Mouse (Mus musculus) adrenal gland, adult 2 months (tissue): ENCODE measurements around the gene Hemk1. TPM values are rescaled to one million over a fixed set of nuclear protein-coding genes. Genes with fewer than 3 reads are reported as not detected.

ENCODE experiments used
- DNase-seq: peaks from one replicate; pipeline ENCODE4 v3.0.0; 2021
- polyA plus RNA-seq: library from polyadenylated mRNA; depleted of rRNA; stranded (reverse); fragments of >200 nt; gene quantifications from 2 replicates; pipeline ENCODE4 v1.2.3, GENCODE M21; 2012
- total RNA-seq, 2 experiments: library from RNA; stranded (reverse); gene quantifications; 2 replicates each; pipeline ENCODE4 v1.2.3; 2021

Hemk1 gene
- total and polyA plus RNA-seq, 3 experiments = 17.5 to 25.5 (median 17.7) TPM

DNA sequence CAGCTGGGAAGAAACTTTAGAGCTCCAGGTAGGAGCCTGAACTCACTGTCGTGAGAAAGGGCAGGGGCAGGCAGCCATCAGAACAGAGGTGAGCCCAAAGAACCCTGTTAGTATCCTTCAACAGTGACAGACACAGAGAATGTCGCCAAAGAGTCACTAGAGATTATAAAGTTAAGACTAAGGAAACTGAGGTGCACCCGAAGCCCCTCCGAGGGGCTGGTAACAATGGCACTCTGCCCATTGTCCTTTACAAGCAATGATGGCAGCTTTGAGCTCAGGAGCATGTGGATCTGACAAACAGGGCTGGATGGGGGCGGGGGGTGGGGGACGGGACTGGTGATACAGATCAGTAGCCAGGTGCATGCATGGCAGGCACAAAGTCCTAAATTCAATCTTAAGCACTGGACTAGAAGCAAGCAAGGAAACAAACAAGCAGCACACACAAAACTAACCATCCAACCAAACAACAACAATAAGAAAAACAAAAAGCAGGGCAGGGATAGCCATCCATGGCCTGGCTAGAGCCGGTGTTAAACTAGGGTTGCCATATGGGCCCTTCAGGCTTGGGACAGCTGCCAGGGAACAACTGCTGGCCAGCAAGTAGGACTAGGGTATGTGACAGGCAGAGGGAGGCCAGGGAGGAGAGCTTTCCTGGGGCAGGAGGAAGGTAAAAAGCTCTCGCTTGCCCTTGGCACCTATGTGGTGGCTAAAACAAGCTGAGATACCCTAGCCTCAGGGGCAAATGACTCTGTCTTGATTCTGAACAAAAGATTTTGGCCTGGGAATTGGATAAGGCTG is 5.2 kb upstream of the Hemk1 start:
- DNase-seq = no peak

DNA sequence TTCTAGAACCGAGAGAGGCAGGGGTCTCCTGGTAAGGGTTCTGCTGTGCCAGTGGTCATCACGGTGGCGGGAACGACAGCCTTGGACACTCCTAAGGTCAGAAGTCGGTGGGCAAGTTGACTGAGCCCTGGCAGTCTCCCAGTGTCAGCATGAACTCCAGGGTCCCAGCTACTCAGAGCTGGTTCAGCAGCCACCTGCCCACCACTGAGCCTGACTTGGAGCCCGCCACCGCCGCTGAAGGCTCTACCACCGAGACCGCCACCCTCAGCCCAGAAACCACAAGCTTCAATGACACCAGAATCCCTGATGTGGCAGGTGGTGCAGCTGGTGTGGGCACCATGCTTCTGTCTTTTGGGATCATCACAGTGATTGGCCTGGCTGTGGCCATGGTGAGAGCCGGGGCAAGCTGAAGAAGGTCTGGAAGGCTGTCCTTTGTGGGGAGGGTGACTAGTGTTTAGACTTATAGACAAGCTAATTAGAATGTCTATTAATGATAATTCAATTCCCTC is 4.1 kb upstream of the Hemk1 start:
- DNase-seq = no peak

DNA sequence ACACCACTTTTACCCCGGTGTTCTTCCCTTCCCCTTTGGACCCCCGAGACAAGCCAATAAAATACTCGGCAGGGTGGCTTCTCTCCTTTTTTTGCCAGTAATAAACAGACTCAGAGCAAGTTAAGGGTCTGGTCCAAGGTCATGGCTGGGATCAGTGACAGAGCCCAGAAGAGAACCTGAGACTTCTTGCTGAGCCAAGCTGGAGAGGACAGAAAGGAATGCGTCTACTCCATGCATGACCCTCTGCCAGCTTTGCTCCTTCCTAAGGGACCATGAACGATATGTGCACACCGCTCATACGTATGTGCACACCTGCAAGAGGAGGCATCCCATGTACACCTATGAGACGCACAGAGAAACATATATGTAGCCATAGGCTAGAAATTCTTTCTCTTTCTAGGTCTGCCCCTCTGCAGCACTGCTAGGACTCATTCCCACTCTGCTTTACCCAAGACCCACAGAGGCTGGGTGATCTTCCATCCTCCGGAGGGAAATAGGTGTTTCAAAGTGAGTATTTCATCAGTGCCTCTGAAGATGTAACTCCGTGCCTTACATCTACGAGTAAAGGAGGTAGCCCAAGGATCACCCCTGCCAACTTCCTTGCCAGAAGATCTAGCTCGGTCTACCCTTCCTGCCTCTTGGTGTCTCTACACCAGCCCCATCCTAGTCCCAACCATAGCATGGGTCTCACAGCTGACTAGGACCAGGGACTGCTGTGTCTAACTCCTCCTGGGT is 2.9 kb upstream of the Hemk1 start:
- no peak for DNase-seq

DNA sequence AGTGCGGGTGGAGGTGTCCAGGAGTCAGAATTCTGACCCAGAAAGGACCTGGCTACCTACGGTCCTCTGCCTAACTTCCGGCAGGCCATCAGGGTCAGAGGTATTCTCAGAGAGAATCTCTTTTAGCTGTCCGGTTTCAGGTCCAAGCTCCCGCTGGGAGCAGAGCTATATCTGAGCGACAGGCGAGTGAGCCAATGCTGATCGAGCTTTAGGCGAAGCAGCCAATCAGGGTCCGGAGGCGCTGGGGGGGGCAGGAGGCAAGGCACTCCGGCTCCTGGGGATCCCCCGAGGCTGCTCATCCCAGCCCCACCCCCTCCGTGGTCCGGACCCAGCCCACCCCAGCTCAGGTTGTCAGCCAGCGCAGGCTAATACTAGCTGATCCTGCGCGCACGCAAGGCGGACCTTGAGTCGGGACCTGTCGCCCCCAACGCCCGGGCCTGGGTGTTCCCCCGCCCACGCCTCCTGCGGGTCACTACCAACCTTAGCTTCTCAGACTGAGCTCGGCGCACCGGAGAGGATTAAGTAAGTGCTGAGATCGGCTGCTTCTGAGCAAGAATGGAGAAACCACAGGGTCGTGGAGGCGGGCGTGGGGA is 2.2 kb upstream of the Hemk1 start, which contains the start of gene 6430571L13Rik:
TSS of gene 6430571L13Rik (plus strand) at position 336 of the 593 bp plus-strand sequence.
- DNase-seq = peak; percentile 97

DNA sequence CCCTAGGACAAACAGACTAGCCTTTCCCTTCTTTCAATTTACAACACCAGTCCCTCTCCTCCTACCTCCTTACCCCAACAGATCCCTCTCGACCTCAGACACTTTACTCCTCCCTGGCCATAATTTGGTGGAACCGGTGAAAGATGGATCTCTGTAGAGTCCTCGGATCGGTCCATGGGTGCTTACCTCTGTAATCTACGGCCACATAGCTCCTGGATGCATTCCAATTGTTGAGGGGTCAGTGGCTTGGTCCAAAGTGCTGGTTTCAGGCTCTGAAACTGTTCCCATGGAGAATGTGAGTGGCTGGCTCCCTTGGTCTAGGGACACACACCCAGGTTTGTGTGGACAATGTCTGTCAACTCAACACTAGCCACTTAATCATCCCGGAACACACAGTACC is 1.8 kb downstream of the Hemk1 start:
- no peak for DNase-seq

DNA sequence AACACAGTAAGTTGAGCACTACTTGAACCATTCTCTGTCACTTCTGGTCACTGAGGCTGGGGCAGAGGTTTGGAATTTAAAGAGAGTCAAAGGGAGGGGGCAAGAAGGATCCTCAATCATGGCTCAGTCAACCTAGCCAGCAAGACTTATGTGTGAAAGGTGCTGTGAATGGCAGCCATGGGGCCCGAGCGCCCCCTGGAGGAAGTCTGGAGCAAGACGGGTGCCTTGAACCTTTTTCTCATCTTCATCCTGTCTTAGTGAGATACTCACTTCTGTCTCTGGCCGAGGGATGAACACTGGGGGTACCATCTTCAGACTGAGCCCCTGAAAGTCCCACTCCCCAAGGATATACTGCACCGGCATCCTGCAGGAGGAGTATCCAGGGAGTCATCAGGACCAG is 2.2 kb downstream of the Hemk1 start:
- DNase-seq = peak; percentile 74

DNA sequence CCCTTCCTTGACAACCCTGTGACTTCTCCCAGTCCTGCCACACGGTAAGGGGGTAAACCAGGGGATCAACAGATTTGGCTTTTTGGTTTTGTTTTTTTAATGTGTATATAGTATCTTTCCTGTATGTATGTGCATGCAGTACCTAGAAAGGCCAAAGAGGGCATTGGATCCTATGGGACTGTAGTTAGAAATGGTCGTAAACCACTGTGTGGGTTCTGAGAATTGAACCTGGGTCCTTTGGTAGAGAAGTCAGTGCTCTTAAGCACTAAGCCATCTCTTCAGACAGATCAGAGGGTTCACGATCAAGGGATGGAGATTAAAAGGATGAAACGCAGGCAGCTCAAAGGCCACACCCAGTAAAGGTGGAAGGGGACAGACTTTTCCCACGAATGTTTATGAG is 3.1 kb downstream of the Hemk1 start:
- no peak for DNase-seq

DNA sequence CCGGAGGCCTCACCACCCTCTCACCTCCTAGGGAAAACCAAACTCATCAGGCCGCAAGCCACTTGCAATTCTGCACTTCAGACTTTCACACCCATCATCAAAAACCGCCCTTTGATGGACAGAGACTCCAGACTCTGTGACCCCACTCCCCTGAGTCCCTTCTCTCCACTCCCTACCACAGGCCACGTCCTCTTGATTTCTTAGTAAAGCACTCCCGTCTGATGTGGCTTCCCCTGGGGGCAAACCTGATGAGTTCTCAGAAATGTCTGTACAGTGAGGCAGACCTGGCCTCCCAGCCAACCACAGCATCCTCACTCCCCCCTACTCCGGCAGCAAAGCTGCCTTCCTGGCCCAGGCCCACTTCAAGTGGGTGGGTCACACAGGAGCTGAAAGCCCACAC is 3.8 kb downstream of the Hemk1 start:
- no peak for DNase-seq

DNA sequence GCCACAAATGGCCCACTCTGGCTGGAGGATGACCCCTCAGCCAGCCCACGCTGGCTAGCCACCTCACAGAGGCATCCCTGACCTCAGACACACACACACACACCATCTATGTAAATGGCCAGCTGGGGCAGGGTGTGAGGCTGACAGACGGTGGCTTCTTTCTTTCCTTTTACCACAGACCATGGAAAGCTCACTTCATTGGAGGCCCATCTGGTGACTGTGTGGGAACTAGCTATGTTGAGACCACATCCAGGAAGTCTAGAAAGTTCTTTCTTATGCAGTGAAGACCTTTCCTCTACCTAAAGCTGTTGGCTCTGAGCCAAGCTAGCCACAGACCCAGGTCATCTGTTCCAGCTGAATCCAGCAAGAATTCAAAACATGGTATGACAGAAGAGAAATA is 4.5 kb downstream of the Hemk1 start:
- no peak for DNase-seq

DNA sequence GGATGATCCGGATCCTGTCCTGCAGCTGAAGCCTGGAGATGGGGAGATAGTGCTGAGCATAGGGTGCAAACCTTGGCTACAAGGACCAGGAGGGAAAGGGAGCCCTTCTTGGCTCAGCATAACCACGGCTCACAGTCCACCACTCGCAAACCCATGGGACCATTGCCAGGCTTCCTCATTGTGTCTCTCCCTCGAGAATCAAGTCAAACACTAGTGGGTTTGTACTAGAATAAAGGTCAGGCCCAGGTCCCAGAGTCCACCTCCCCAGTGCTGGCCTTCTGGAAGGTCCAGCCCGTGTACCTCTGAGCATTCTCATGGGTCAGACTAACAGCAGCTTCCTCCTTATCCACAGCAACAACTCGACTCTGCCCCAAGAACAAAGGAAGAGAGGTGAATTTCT is 7.4 kb downstream of the Hemk1 start:
- no peak for DNase-seq

DNA sequence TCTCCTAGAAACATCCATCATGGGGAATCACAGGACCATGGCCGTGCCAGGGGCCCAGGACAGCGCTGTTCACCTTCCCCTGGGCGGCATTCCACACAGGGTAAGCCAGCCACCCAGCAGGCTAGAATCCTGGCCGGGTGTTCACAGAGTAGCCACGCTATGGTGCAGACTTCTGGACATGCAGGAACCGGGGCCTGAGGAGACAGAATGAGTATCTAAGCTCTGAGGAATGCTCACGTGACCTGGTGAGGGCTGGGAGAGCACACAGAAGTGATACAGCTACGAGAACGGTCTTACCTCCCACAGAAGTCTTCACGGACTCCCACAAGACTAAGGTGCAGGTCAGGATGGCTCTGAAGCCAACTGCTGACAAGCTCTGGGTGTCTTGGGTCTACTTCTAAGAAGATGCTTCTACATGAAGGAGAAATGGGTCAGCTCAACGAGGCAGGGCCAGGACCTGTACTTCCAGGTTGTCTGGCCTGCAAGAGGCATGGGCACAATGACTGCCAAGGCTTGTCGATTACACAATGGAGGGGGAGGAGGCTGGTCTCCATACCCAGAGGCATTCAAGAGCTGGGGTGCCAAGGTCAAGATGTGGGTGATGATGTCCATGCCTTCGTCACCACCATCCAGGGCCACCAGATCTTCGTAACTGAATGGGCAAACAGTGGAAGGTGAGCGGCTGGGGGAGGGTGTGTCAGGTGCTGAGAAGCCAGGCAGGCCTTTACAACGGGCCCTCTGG is 10.1 kb downstream of the Hemk1 start:
- peak; percentile 49 for DNase-seq

DNA sequence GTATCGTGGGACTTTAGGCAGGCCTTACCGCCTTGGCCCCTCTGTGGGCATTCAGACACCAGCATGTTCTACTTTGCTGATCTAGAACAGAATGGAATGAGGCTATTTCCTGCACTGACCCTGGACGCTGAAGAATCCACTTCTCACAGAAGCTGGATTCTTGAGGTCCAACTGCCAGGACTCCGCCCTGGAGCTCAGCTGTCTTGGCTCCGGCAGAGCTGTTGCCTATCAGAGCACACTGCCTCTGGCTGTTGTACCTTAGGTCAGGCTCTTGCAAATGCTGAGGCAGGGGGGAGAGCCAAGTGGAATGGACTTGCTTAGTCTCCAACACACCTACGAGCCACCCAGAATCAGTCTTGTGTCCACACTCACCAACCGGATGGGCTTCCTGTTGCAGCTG is 12.2 kb downstream of the Hemk1 start:
- DNase-seq = no peak

DNA sequence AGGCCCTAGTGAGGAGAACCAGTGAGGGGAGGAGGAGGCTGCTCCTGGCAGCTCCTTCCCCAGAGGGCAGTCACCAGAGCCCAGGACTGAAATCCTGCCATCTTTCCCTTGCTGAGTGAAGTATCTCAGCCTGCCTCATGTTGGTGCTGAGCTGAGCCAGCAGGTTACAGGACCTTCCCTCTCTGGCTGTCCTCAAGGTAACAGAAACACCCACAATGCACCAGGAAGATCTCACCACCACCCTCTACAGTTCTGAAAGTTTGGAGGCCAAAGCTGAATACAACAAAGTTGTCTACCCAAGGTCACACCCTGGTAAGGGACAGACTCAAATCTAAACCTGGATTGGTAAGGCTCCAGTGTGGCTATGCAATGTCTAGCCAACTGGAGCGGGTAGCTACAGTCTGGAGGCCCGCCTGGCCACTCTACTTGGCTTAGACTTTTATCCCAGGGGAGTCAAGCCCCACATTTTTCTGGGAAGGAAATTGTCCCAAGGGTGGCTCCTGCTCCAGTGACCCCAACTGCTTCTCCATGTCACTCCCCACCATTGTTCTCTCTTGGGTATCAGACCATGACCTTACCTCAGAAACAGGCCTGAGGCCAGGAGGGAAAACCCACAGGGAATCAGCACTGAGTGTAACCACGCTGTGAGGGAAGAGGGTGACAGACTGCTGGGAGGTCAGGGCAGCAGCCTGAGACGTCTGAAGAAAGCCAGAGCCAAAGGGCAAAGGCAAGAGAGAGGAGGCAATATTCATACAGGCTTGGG is 13.2 kb downstream of the Hemk1 start:
- peak; percentile 62 for DNase-seq

DNA sequence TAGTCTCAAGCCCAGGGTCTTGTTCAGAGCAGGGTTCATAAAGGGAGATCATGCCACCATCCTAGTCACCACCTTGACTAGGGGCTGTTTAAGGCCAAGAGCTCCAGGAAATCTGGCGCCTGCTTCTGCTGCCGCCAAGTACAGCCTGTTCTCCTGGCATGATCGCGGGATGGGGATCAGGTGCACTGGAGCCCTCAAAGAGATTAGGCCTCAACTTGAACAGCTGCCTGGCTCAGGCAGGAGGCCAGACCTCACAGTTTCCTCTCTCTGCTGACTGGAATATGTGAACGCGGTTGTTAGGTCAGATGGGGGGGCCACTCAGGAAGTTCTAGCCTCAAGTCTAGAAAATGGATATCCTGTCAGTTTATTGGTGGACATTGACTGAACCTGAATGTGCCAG is 14.6 kb downstream of the Hemk1 start:
- peak; percentile 29 for DNase-seq

DNA sequence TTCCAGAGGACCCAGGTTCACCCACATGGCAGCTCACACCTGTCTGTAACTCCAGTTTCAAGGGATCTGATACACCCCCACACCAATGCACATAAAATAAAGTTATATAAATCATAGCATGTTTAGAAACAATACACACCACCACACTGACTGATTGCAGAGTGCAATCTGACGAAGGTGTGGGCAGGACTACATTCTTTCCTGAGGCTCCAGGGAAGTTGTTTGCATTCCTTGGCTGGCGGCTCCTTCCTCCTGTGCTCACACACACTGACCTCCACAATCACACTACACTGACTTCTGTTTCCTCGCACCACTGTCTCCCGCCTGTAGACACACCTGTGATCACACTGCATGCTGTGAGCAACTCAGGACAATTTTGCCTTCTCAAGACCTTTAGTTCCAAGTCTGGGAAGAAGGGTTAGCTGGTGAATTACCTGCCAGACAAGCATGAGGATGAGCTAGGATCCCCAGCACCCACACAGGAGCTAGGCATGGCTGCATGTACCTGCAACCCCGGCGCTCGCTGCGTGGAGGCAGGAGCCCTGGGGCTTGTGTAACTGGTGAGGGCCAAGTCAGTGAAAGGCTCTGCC is 15.6 kb downstream of the Hemk1 start:
- no peak for DNase-seq

DNA sequence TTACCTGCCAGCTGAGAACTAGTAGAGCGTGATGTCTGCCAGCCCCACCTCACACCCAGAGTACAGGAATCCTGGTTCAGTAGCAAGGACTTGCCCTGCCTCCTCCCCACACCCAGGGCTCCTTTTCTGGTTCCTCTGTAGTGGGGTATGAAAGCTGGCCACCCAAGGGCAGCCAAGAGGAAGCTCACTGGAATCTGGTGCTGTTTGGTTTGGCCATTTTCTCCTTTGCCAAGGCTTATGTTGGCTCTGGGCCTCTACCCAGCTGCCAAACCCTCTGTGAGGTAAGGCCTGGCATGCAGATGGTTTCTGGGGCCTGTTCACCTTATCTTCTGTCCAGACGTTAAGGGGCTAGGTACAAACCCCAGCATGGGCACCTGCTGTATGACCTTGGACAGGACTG is 22.4 kb downstream of the Hemk1 start:
- DNase-seq = peak; percentile 25

DNA sequence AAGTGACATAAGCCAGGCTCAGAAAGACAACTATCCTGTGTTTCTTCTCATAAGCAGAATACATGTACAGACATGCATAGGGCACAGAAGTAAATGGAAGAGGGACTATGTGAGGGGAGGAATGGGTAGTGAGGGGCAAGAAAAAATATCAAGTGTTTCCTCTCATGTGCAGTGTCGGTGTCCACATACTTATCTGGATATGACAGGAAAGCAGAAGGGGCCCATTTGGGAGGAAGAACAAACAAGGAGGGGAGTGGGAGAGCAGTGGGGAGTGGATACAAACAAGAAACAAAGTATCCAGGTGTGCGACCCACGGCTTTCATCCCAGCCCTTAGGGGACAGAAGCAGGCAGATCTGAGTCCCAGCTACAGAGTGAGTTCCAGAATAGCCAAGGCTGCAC is 24.2 kb downstream of the Hemk1 start:
- DNase-seq = no peak

DNA sequence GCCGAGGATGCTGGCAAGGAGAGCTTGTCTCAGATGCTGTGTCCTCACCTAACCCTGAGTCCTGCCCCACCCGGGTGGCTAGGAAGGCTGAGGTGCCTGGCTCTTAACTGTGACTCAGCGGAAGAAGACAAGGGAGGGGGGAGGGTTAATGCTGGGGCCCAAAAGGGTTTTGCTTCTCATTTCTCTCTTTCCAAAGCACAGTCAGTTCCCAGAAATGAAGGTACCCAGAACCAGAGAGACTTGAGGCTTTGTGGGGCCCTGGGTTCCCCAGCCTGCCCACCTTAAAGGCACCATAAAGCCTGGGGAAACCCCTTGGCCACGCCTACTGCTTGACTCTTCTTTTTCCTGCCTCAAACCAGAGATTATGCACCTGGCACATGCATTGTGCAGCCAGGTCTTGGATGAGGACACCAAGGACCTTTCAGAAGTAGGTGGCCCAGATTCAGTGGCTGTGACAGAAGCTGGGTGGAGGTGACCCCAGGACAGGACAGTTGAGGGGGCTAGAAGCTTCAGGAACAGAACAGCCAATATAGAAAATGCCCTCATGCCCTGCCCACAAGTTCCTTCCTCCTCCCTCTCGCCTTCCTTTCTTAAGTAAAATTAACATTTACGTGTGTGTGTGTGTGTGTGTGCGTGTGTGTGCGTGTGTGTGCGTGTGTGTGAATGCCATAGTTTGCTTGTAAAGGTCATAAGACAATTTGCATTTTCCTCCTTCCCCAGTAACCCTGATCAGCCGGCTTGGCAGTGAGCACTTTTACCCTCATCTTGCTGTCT is 25.2 kb downstream of the Hemk1 start:
- no peak for DNase-seq

DNA sequence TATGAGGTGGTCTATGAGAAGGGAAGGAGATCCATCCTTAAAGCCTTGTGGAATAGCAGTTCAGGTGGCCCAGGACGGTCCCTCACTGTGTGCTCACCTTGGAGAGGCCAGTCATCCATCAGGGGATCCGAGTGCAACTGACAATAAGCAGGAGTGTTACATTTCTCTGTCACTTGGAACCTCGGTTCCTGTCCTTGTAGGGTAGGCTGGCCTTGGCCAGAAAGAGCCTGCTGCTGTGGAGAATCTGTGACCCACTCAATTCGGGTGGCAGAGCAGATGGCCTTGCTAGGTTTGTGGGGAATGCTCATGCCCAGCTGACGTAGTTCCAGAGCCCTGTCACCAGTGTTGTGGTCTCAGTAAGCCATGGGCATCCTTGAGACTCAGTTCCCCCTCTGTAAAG is 28.6 kb downstream of the Hemk1 start:
- DNase-seq = peak; percentile 69

DNA sequence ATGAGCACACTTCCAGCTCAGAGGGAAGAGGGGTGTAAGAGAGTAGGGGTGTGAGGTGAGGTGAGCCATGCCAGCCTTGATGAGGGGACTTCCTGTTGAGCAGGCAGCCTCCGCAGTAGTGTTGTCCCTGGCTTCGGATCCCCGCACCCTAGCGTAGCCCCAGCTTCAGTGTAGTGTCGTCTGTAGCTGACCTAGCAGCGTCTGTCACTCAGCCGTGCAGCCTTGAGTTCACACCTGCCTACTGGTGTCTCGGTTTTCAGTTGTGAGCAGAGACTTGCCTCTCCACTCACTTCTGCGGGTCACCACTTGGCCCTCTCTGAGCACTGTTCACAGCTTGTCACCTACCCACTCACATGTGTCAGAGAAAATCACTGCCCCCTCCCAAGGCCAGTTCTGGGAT is 29.0 kb downstream of the Hemk1 start:
- no peak for DNase-seq
